Mouse (Mus musculus): Measurements from ENCODE around the gene Gm9747.

- TF ChIP-seq CTCF (conservative IDR thresholded peaks at IDR 0.05; ENCODE audit: insufficient read depth, insufficient read length, low read depth, low read length): no peak
- no peak for TF ChIP-seq POLR2A (IDR thresholded peaks at IDR 0.05; ENCODE audit: low read depth, low read length)
Measured at GRCm38 (mm10) chr1:82274361-82274760, 41.4 kb downstream of the Gm9747 start.

Measured in kidney, adult 2 months (tissue).